Mouse (Mus musculus) cerebellum, adult 11-12 months (tissue): Measurements from ENCODE around the gene 4930539E08Rik.

Source experiments
- DNase-seq: peaks from one replicate; pipeline ENCODE4 v3.0.0; 2022

Gene 4930539E08Rik

GRCm38 (mm10) chr17:28929369-28929768 is 14.2 kb upstream of the 4930539E08Rik start:
- no peak for DNase-seq

GRCm38 (mm10) chr17:28928004-28928403 is 12.9 kb upstream of the 4930539E08Rik start:
- no peak for DNase-seq

- no peak for DNase-seq
Observed at GRCm38 (mm10) chr17:28926866-28927635, 11.9 kb upstream of the 4930539E08Rik start.

DNA sequence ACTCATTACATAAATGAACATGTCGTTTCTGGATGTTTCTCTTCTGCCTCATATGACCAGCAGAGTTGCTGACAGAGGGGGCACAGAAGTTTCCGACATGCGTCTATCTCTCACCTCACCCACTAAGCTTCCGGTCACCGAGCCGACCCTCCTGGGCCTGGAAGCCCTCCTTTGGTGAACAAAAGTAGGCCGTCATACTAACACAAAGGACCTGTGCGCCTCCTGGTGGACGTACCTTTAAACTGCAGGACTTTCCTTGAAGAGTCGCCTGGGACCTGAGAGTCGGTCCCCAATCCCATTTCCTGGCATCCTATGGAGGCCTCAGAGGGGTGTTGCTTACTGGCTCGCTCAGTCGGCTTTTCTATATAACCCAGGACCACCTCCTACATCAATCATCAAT is 11.3 kb upstream of the 4930539E08Rik start:
- DNase-seq: peak; percentile 74

DNA sequence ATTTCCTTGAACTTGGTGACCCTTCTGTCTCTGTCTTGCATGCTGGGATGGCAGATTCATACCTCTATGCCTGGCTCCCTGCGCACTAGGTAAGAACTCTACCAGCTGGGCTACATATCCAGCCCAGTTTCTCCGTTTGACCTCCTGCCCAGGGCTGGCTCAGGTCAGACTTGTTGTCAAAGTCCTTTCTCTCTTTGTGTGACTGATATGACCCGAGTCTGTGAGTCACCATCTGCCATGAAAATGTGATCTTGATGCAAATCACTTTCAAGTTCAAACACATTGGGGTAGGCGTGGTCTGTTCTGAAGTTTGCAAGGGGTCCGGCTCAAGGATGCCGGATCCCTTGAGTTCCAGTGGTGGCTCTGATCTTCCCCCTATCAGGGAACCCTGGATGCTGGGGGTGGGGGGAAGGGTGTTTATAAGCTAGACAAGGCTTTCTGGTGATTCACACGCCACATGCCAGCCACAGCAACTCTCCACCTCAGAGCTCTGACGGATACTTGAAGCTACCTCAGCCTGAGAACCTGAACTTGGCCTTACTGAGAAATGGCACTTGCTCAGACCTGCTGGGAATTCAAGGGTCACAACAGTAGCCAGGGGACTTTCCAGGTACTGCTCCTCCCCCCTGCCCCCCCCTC is 10.0 kb upstream of the 4930539E08Rik start:
- no peak for DNase-seq

DNA sequence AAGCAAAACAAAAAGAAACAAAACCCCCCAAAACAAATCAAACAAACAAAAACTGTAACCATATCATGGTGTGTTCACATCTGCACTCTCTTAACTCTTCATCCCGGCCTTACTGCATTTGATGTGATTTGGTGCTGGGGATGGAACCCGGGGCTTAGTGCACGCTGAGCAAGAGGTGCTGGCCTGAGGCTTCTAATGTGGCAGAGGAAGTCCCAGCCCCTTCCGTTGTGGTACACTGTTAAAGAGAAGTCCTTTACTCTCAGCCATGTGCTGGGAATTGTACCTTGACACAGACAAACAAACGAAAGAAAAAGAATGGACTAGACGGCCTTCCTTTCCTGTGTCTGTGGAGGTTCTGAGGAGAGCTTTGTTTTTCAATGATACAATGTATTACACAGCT is 7.0 kb upstream of the 4930539E08Rik start:
- no peak for DNase-seq

DNA sequence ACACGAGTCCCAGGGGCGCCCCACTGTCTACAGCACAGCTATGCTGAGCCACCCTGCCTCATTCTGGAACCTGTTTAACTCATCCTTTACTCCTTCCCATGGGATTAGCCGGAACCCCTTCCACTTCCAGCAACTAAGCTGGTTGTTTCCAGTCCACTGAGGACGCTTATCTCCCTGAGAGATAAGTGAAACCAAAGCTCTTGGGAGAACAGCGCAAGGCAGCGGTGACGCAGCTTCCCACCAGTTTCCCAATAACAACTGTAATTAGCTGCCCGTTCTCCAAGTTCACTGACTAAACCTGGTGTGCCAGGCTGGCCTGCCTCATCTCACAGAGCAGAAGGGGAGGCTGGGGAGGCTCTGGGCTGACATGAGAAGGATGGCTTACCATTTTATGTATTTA is 6.0 kb upstream of the 4930539E08Rik start:
- DNase-seq: no peak

DNA sequence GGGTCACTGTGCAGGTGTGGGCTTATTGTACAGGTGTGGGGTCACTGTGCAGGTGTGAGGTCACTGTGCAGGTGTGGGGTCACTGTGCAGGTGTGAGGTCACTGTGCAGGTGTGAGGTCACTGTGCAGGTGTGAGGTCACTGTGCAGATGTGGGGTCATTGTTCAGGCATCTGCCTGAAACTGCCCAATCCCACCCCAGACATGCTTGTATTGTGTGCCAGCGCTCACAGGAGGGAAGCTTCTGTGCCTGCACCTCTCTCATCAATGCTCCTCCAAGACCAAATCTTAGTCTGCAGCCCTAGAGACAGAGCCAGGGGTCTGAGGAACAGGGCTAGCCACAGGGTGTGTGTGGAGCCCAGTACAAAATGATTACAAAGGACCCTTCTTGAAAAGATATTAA is 1.4 kb upstream of the 4930539E08Rik start:
- no peak for DNase-seq

DNA sequence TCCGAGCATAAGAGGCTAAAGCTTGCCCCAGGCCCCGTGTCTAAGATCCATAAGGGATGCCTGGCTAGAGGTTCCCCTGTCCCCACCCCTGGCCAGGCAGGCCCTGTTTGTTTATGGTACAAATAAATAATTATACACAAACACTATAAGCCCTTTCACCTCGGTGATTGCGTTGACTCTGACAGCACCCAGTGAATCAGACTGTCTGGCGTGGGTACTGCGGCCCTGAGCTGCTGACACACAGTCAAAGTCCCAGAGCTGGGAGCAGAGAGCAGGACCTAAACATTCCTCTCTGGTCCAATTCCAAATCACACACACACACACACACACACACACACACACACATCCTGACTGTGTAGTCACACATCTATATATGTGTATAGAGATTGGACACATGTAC is 1.2 kb downstream of the 4930539E08Rik start:
- no peak for DNase-seq

DNA sequence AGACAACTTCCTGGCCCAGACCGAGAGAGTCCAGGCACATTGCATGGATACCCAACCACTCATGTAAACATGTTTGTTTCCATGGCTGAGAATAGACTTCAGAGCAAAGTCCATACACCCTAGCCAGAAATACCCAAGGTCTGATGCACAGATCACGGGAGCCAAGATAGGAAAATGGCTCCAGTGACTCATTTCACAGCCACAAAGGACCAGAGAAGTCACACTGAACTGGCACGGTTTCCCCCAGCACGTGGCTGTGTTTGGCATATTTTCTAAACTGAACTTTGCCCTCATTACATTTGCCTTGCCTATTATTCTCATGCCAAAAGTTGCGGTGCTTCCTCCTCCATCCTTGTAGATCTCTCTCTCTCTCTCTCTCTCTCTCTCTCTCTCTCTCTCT is 1.9 kb downstream of the 4930539E08Rik start:
- DNase-seq: no peak

DNA sequence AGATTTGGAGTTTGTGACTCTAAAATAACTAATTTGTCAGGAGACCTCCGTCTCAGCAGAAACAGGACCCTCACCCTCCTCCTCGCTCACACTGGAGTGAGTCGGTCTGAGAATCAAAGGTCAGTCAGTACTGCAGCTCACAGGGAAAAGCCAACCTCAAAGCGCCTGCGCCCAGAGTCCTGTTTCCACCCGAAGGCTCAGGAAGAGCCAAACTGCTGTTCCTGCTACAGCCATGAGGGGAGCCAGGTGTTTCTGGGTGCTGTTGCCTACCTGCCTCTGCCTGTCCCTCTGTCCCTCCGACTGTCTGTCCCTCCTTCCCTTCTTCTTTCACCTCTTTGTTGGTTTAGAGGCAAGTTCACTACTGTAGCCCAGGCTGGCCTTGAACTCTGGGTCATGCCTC is 5.0 kb downstream of the 4930539E08Rik start:
- no peak for DNase-seq

DNA sequence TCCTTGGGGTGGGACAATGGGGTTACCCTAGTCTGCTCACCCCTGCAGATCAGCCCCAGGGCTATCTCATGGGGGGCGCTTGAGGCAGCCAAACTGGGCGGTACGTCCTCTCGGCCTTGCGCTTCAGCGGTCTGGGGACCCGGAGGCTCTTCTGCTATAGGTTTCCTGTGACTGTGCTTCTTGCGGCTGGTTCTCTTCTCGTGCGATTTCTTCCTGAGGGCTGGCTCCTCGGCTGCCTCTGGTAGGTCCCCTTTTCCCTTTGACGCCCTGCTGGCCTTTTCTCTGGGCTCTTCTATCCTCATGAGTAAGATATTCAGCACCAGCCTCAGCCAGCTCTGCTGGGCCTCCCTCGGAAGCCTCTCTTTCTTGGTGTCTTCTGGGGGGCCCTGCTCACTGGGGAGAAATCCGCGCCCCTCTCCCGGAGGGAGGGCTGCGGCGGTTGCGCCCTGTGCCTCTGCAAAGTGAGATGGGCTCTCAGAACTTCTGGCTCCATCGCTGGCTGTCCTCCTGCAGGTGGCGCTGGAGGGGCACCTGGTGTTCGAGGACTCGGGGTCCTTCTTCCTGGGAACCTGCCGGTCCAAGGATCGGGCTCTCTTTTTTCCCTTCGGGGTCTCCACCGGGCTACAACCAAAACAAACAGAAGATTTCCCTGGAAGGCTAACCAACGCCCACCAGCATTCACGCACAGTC is 5.7 kb downstream of the 4930539E08Rik start:
- DNase-seq: no peak

GRCm38 (mm10) chr17:28907959-28908358 is 7.2 kb downstream of the 4930539E08Rik start:
- no peak for DNase-seq

DNA sequence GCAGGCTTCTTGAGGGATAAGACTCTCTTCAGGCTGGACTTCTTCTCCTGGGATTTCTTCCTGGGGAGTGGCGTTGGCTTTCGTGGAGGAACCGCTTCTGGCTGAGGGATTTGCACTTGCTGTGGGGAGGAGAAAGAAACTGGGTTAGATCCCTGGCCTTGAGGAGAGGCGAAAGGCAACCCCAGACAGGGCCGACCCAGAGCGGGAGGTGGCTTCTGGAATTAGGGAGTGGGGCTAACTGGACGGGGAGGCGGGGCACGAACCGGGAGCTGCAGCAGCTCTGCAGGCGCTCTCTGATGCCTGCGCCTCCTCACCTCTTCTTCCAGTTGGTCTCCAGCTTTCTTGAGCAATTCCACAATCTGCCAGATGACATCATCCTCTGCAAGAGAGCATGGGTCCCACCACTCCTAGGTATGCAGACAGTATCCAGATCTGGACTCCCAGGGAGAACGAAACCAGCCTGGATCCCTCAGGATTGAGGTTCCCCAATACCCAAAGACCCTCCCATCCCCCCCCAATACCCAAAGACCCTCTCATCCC is 9.7 kb downstream of the 4930539E08Rik start:
- no peak for DNase-seq

DNA sequence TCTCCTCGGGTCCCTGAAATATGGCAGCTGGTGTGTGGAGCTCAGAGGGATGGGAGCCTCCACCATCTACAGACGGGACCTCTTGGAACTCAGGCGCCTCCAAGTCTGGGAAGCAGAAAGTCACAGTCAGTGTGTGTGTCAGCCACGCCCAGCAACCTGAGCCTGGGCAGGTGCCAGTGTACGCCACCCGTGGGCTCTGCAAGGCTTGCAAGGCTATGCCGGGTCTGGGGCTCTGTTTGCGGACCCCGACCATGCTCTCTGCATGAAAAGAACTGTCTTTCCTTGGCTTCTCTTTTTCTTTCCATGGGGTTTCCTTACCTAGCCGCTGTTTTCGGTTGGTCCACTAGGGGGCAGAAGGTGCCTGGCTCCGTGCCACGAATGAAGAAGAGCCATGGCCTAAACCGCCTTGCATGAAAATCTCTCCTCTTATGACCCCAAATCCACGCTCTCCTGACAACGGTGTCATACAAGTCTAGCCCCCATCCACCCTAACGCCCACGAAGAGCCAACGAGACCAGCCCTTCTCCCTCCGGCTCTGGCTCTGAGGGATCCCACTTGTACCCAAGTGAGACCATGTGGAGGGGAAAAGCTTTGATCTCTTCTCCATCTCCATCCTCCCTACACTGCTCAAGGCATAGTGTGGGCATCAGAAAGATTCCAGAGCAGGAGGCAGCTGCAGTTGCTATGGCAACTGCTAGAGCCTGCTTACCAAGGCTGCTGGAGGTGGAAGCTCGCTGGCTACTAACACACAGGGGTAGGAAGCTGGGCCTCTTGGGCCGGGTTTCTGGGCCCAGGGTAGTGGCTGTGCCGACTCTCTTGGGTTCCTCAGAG is 10.4 kb downstream of the 4930539E08Rik start:
- peak; percentile 45 for DNase-seq

GRCm38 (mm10) chr17:28901559-28901958 is 13.6 kb downstream of the 4930539E08Rik start:
- no peak for DNase-seq

DNA sequence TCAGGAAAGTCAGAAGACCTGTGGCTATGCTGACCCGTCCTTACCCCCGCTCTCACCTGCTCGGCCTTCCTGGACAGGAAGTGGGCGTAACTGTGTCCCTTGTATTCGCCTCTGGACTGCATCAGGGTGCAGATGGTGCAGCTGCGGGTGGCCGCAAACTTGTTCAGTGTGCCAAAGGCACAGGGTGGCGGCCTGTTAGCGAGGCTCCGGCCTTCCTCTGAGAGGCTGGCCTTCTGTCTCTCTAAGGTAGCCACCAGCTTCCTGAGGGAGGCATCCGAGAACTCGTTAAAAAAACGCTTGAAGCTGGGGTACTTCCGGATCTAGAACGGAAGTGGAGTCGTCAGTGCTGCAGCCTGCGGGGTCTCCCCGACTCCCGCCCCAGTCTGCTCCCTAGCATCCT is 15.7 kb downstream of the 4930539E08Rik start:
- peak; percentile 81 for DNase-seq

GRCm38 (mm10) chr17:28898249-28898648 is 16.9 kb downstream of the 4930539E08Rik start:
- DNase-seq: no peak

GRCm38 (mm10) chr17:28897817-28898216 is 17.3 kb downstream of the 4930539E08Rik start:
- DNase-seq: no peak

- no peak for DNase-seq
Observed at GRCm38 (mm10) chr17:28896095-28896780, 18.9 kb downstream of the 4930539E08Rik start.

DNA sequence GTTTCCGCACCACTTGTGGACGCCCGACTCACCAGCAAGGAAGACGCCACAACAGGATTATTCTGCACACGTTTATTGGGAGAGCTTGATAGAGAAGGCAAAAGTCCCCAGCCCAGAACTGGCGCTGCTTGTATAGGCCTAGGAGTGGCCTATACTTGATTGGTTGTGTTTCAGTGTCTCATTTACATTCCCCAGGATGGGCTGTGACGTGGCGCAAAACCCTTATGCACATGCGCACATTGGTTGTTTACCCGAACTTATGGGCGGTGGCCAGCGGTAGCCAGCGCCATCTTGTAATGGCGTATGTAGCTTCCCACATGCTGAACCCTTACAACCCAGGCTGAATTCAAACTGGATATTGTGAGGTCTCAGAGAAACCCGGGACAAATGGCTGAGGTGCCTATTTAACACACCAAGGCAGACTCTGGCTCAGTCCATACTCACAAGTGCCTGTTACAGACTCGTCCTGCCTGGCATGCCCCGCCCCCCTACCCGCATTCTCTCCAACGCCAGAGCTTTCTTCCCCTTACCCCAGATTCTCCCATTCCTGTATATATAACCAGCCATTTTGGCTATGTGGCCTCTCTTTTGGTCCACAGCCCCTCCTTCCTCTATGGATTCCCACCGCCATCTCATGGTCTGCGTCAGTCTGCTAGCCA is 19.8 kb downstream of the 4930539E08Rik start:
- no peak for DNase-seq
